ENCODE assay signal across 30 mouse cellular contexts in the genomic region with DNA sequence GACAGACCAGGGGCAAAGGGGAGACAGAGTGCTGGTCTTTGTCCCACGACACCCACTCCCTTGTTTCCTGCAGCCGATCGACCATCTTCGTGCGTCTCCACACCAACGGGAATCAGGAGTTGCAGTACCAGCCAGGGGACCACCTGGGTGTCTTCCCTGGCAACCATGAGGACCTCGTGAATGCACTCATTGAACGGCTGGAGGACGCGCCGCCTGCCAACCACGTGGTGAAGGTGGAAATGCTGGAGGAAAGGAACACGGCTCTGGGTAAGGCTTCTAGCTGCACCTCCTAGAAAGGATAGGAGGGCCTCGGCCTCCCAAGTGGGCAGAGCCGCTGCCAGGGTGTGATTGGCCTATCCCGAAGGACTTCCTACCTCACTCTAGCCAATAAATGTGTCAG. TPM values are rescaled to one million over a fixed set of nuclear protein-coding genes. Genes with fewer than 3 reads are reported as not detected.
DNase-seq lines count a peak whose midpoint lies in the region; ATAC-seq lines count a peak whose summit lies in the region.
"Had no signal": no experiment of that assay in that cellular context is flagged by ENCODE, and none has a peak within 500 bp of the region (broad histone marks: within the 10 kb centered on the region; RNA-seq: fewer than 3 reads in every experiment).

No protein-coding gene starts in this region.

- H3K36me3 ChIP-seq in limb, embryonic 12.5 days, result no peaks in the 10 kb centered on the region
- H3K36me3 ChIP-seq in limb, embryonic 10.5 days, result no peaks in the 10 kb centered on the region
- H3K36me3 ChIP-seq: embryonic facial prominence, embryonic 10.5 days; embryonic facial prominence, embryonic 13.5 days; forebrain, embryonic 12.5 days; forebrain, embryonic 15.5 days; G1E; heart, embryonic 10.5 days; heart, embryonic 13.5 days had no signal

- H3K4me3 ChIP-seq in limb, embryonic 12.5 days (replicated peaks), result no peak overlapping the region
- H3K4me3 ChIP-seq in limb, embryonic 10.5 days, result no peak overlapping the region
- H3K4me3 ChIP-seq: embryonic facial prominence, embryonic 10.5 days; embryonic facial prominence, embryonic 13.5 days; erythroblast, embryonic 14.5 days; forebrain, embryonic 12.5 days; forebrain, embryonic 15.5 days; heart, adult 2 months; heart, embryonic 10.5 days; heart, embryonic 13.5 days had no signal

- 63% methylated on average over 16 of the region's 16 CpGs for WGBS in limb, embryonic 12.5 days
- 72% methylated on average over 16 of the region's 16 CpGs for WGBS in limb, embryonic 10.5 days

- H3K27me3 ChIP-seq in limb, embryonic 12.5 days, result peaks cover 5% of the 10 kb centered on the region; the same call in 1 of the 2 replicates
- peaks cover 20% of the 10 kb centered on the region for H3K27me3 ChIP-seq in limb, embryonic 10.5 days (ENCODE audit: low read depth, poor library complexity, severe bottlenecking)
- H3K27me3 ChIP-seq: CH12.LX; forebrain, embryonic 15.5 days had no signal

- no peak overlapping the region for H3K27ac ChIP-seq in limb, embryonic 12.5 days
- no peak overlapping the region for H3K27ac ChIP-seq in limb, embryonic 10.5 days
- H3K27ac ChIP-seq: embryonic facial prominence, embryonic 10.5 days; embryonic facial prominence, embryonic 13.5 days; forebrain, embryonic 12.5 days; forebrain, embryonic 15.5 days; heart, adult 2 months; heart, embryonic 10.5 days; heart, embryonic 13.5 days; hindbrain, embryonic 14.5 days; hindbrain, postnatal 0 days had no signal

- no peak for ATAC-seq in limb, embryonic 12.5 days (ENCODE audit: insufficient number of reproducible peaks, insufficient read depth, low FRiP score, low TSS enrichment, low read depth)
- ATAC-seq: forebrain, embryonic 15.5 days; hindbrain, postnatal 0 days; inflammation-experienced regulatory T-cells, adult 6 months; intestine, embryonic 16.5 days; Patski had no signal

- peak; percentile 21 to 26 for DNase-seq in cerebellum, adult 18-20 months
- no peak for DNase-seq in cerebellum, adult 9-10 months
- no peak for DNase-seq in limb, embryonic 10.5 days (ENCODE audit: low spot score)
- DNase-seq in cerebellum, postnatal 14 days, result peak; percentile 70 to 74
- DNase-seq in embryo, embryonic 11 days, result no peak
- DNase-seq in frontal cortex, postnatal 14 days (ENCODE audit: low spot score in 2 of 2), result no peak
- DNase-seq: adrenal gland, postnatal 10 days; adrenal gland, postnatal 36 days; B cell, adult 2 months; gastrocnemius, postnatal 10 days; gastrocnemius, postnatal 36 days; heart, adult 2 months; heart, postnatal 14 days; heart, postnatal 4 days; kidney, adult 18-20 months had no signal

- no peaks in the 10 kb centered on the region; the same call in 1 of the 2 replicates for H3K4me1 ChIP-seq in limb, embryonic 12.5 days (replicated peaks)
- H3K4me1 ChIP-seq in limb, embryonic 10.5 days, result peaks cover 15% of the 10 kb centered on the region
- H3K4me1 ChIP-seq: forebrain, embryonic 12.5 days had no signal

- H3K9me3 ChIP-seq in limb, embryonic 12.5 days, result no peaks in the 10 kb centered on the region
- no peaks in the 10 kb centered on the region for H3K9me3 ChIP-seq in limb, embryonic 10.5 days (replicated peaks)
- H3K9me3 ChIP-seq: embryonic facial prominence, embryonic 10.5 days; embryonic facial prominence, embryonic 13.5 days; forebrain, embryonic 12.5 days; forebrain, embryonic 15.5 days; heart, embryonic 10.5 days; heart, embryonic 13.5 days had no signal

- no peak overlapping the region for H3K4me2 ChIP-seq in limb, embryonic 12.5 days
- H3K4me2 ChIP-seq: embryonic facial prominence, embryonic 13.5 days; forebrain, embryonic 12.5 days; forebrain, embryonic 15.5 days; heart, embryonic 13.5 days; hindbrain, embryonic 14.5 days had no signal

- 0 out of 2 replicates have a peak overlapping the region, but pooled peaks have one; percentile 4 for H3K9ac ChIP-seq in limb, embryonic 12.5 days (replicated peaks)
- H3K9ac ChIP-seq: embryonic facial prominence, embryonic 13.5 days; forebrain, embryonic 12.5 days; forebrain, embryonic 15.5 days; heart, embryonic 13.5 days; hindbrain, embryonic 14.5 days had no signal

RNA-seq across cellular contexts. Expression of gene Fbxo21, which starts 40.2 kb away (rescaled TPM):
- 87.4 and 89.0 TPM in 2 replicates for polyA plus RNA-seq in limb, embryonic 12.5 days (2016; fragmentation: Nextera tagmentation; extraction: Ambion mirVana)
- 86.1 and 93.4 TPM in 2 replicates for polyA plus RNA-seq in limb, embryonic 10.5 days (2016; fragmentation: Nextera tagmentation; extraction: Ambion mirVana)

Comparison
In these comparisons a context has a peak if more than half of its experiments do, and no peak if none do; other contexts are left out.
1. DNase-seq: peak in cerebellum, adult 18-20 months (2 of 2) and cerebellum, postnatal 14 days (2 of 2); none in cerebellum, adult 9-10 months (single experiment), limb, embryonic 10.5 days (single experiment), embryo, embryonic 11 days (single experiment) and frontal cortex, postnatal 14 days (0 of 2).